Mouse (Mus musculus) megakaryocyte progenitor cell, adult 5-6 weeks (primary cell): Measurements from ENCODE around the gene Brca1. TPM values are rescaled to one million over a fixed set of nuclear protein-coding genes. Genes with fewer than 3 reads are reported as not detected.
"Not testable (repeated sequence)": the region's sequence is repeated elsewhere in the genome, so short reads cannot be mapped to it uniquely, and the experiment has no call there.

Source experiments
- ATAC-seq: replicated peaks from 2 replicates; pipeline ENCODE4 v1.8.0; 2016; ENCODE audit warnings: mild to moderate bottlenecking, moderate TSS enrichment, inconsistent platforms; ENCODE audit not compliant: poor library complexity
- total RNA-seq, 2 experiments: library from RNA; stranded (forward) in 1 of 2; stranded (reverse) in 1 of 2; fragments of 157-497, 149-512 nt in 1 of 2; fragments of 200-1000 nt in 1 of 2; gene quantifications; 2 replicates each; pipeline versions ENCODE4 v1.2.3 to v1.2.4; 2015 to 2017

The Brca1 gene
- total RNA-seq, 2 experiments from 2014 or later, result 31.4 to 36.0 TPM

DNA sequence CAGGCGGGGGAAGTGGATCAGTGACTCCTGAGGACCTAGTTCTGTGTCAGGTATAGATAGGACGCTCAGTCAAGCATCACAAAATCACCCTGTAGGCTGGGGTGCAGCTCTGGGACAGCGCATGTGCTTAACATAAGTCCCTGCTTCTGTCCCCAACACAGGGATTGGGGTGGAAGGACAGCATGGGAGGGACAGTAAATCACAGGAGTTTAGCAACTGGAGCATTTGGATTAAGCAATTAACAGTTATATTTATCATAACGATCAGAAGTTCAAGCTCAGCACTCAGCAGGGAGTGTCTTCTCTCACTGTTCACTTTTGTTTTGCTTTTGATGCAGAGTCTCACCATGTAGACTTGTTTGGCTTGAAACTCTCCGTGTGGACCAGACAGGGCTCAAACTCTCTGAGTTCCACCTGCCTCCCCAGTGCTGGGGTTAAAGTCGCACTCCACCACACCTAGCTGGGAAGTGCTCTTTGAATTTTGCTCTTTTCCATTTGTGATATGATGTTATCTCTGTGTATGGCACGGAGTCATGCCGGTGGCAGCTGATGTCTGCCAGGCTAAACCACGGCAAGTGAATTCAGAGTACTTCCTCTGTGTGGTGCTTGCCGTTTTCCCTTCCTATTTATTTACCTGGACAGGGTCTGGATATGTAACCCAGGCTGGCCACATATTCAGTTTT, 99.5 kb downstream of the Brca1 start:
- ATAC-seq, result no peak

DNA sequence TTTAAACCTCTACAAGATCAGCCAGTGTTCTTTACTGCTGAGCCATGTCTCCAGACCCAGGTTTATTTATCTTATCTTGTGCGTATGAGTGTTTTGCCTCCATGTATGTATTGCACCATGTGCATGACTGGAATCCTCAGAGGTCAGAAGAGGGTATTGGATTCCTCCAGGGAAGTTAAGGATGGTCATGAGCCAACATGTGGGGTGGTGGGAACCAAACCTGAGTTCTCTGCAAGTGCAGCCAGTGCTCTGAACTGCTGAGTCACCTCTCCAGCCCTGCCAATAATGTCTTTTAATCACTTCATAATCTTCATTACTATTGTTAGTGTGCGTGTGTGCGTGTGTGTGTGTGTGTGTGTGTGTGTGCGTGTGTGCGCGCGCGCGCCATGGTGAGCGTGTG, 100.2 kb downstream of the Brca1 start:
- ATAC-seq, result no peak

GRCm38 (mm10) chr11:101450394-101450793, 101.4 kb downstream of the Brca1 start:
- peak; percentile 51 for ATAC-seq

- ATAC-seq, result not testable (repeated sequence)
Measured at GRCm38 (mm10) chr11:101449596-101449995, 102.2 kb downstream of the Brca1 start.

- 0 out of 2 replicates have a peak, but pooled peaks have one; percentile 18 for ATAC-seq
Measured at GRCm38 (mm10) chr11:101448899-101449298, 102.9 kb downstream of the Brca1 start.

- peak; percentile 84 for ATAC-seq
Measured at GRCm38 (mm10) chr11:101448274-101448746, 103.4 kb downstream of the Brca1 start, which contains the start of gene Ifi35. Gene Ifi35, plus strand, starts transcription at chr11:101448407.

GRCm38 (mm10) chr11:101447786-101448185, 104.0 kb downstream of the Brca1 start:
- no peak for ATAC-seq

DNA sequence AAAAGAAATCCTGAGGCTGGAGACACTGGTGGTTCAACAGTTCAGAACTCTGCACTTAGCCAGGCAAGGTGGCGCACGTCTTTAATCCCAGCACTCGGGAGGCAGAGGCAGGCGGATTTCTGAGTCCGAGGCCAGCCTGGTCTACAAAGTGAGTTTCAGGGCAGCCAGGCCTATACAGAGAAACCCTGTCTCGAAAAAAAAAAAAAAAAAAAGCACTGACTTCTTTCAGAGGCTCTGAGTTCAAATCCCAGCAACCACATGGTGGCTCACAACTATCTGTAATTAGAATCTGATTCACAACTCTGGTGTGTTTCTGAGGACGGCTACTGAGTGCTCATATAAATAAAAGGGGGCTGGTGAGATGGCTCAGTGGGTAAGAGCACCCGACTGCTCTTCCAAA, 104.9 kb downstream of the Brca1 start:
- ATAC-seq, result not testable (repeated sequence)

DNA sequence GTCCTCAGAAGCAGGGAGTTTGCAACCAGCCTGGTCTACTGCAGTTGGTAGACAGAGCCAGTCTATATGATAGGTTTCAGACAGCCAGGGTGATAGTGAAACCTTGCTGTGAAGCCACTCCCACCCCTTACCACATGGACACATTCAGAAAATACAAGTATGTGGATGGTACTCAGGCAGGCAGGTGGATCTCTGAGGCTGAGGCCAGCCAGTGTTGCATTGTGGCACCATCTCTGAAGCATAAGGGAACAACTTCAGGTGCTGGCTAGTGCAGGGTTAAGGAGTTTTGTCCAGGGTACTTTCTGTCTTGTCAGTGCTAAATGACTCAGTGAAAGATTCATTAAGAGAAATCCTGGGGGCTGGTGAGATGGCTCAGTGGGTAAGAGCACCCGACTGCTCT, 105.4 kb downstream of the Brca1 start:
- no peak for ATAC-seq

DNA sequence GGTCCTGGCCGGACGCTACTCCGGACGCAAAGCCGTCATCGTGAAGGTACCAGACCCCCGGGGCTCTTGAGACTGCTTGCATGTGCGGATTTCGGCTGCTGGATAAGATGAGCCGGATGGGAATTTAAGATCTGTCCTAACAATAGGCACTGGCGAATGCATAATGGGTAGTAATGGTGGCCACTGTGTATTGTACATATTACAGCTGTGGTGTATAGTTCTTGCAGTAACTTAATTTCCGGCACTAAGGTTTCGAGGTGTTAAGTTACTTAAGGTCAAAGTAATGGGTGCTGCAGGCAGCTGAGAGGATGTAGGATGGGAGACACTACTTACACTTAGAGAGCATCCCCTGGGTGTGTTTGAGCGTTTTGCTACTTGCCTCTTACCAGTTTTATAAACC, 109.0 kb downstream of the Brca1 start:
- no peak for ATAC-seq

DNA sequence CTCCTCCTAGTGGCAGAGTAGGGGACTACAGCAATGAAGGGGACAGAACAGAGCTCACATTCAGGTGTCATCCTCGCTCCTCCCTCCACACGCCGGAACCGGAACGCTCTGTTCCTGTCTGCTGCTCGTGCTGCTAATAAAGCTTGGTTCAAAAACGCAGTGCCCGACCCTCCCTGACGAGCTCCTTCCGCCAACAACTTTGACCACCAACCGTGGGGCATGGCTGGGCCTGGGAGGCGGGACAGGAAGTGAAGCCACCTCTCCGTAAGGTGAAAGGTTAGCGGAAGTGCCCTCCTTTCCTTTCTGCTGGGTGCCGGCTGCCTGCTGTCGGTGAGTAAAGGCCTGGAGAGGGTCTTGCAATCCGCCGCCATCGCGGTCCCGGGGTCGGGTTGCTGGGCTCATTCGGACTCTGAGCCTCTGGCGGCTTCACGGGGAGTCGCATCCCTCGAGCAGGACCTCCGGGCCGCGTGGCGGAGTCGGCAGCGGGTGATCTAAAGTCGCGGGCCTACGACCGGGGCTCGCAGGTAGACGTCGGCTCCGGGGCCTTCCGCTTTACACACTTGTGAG, 109.5 kb downstream of the Brca1 start, which contains the start of gene Rpl27:
Gene Rpl27, plus strand, starts transcription at position 172 of the 567 bp plus-strand sequence.
- peak; percentile 96 for ATAC-seq

DNA sequence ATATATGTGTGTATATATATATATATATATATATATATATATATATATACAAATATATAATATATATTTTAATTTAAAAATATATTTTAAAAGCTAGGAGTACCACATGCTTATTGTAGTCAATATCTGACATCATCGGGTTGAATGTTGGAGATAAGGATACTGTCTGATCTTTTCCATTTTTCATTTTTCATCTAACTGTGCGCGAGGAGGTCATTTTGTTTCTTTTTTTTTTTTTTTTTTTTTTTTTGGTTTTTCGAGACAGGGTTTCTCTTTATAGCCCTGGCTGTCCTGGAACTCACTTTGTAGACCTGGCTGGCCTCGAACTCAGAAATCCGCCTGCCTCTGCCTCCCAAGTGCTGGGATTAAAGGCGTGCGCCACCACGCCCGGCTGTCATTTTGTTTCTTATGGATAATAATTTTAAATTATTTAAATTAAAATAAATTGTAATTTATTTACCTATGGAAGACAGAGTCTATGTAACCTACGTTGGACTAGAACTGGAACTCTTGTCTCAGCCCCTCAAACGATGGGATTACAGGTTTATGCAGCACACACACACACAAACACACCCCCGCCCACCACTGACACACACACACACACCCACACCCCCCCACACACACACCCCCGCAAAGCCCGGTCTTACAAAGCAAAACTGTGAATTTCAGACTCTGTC, 110.2 kb downstream of the Brca1 start:
- ATAC-seq, result not testable (repeated sequence)

Other genes with a start within 250 kb of the Brca1 start
- gene Becn1, start 249.7 kb downstream of the Brca1 start, total RNA-seq (2015), result 49.8 and 61.2 TPM in 2 replicates
- gene Becn1, start 249.7 kb downstream of the Brca1 start, total RNA-seq (2017), result 161 and 166 TPM in 2 replicates
- 208 and 220 TPM in 2 replicates for gene Psme3, start 235.7 kb downstream of the Brca1 start, total RNA-seq (2015)
- 116 and 120 TPM in 2 replicates for gene Psme3, start 235.7 kb downstream of the Brca1 start, total RNA-seq (2017)
- 1.5 and 2.0 TPM in 2 replicates for gene Aoc2, start 226.9 kb downstream of the Brca1 start, total RNA-seq (2015)
- 0.75 and 1.6 TPM in 2 replicates for gene Aoc2, start 226.9 kb downstream of the Brca1 start, total RNA-seq (2017)
- gene Aoc3, start 221.3 kb downstream of the Brca1 start, total RNA-seq (2015), result 0.15 and 0.29 TPM in 2 replicates
- gene Aoc3, start 221.3 kb downstream of the Brca1 start, total RNA-seq (2017), result not detected in 2 replicates
- gene G6pc, start 184.4 kb downstream of the Brca1 start, total RNA-seq (2015), result not detected in 2 replicates
- not detected in 2 replicates for gene G6pc, start 184.4 kb downstream of the Brca1 start, total RNA-seq (2017)
- gene Aarsd1, start 134.3 kb downstream of the Brca1 start, total RNA-seq (2015), result 41.4 and 52.1 TPM in 2 replicates
- 77.8 and 79.3 TPM in 2 replicates for gene Aarsd1, start 134.3 kb downstream of the Brca1 start, total RNA-seq (2017)
- 3.9 and 5.4 TPM in 2 replicates for gene Gm27029, start 127.2 kb downstream of the Brca1 start, total RNA-seq (2015)
- 0.25 and 1.6 TPM in 2 replicates for gene Gm27029, start 127.2 kb downstream of the Brca1 start, total RNA-seq (2017)
- 3.3 and 4.1 TPM in 2 replicates for gene Rundc1, start 126.9 kb downstream of the Brca1 start, total RNA-seq (2015)
- 4.5 and 4.7 TPM in 2 replicates for gene Rundc1, start 126.9 kb downstream of the Brca1 start, total RNA-seq (2017)
- 0.17 and 0.42 TPM in 2 replicates for gene Ptges3l, start 126.6 kb downstream of the Brca1 start, total RNA-seq (2015)
- 0.71 and 4.1 TPM in 2 replicates for gene Ptges3l, start 126.6 kb downstream of the Brca1 start, total RNA-seq (2017)
- gene Rpl27, start 109.7 kb downstream of the Brca1 start, total RNA-seq (2015), result 500 and 587 TPM in 2 replicates
- gene Rpl27, start 109.7 kb downstream of the Brca1 start, total RNA-seq (2017), result 3,389 and 3,728 TPM in 2 replicates
- 27.2 and 31.7 TPM in 2 replicates for gene Ifi35, start 103.5 kb downstream of the Brca1 start, total RNA-seq (2015)
- gene Ifi35, start 103.5 kb downstream of the Brca1 start, total RNA-seq (2017), result 31.1 and 32.6 TPM in 2 replicates
- gene Rnd2, start 87.0 kb downstream of the Brca1 start, total RNA-seq (2015), result 2.0 and 3.9 TPM in 2 replicates
- gene Rnd2, start 87.0 kb downstream of the Brca1 start, total RNA-seq (2017), result 1.00 and 3.9 TPM in 2 replicates
- 83.6 and 92.8 TPM in 2 replicates for gene Vat1, start 85.7 kb downstream of the Brca1 start, total RNA-seq (2015)
- gene Vat1, start 85.7 kb downstream of the Brca1 start, total RNA-seq (2017), result 47.9 and 50.0 TPM in 2 replicates
- 28.1 and 33.7 TPM in 2 replicates for gene Nbr1, start 194 bp upstream of the Brca1 start, total RNA-seq (2015)
- gene Nbr1, start 194 bp upstream of the Brca1 start, total RNA-seq (2017), result 40.9 and 46.7 TPM in 2 replicates
- gene Tmem106a, start 30.3 kb upstream of the Brca1 start, total RNA-seq (2015), result 2.7 and 3.7 TPM in 2 replicates
- gene Tmem106a, start 30.3 kb upstream of the Brca1 start, total RNA-seq (2017), result 1.2 and 5.0 TPM in 2 replicates
- not detected in 2 replicates for gene Gm11634, start 47.3 kb upstream of the Brca1 start, total RNA-seq (2015)
- gene Gm11634, start 47.3 kb upstream of the Brca1 start, total RNA-seq (2017), result not detected in 2 replicates
- gene Rdm1, start 75.2 kb upstream of the Brca1 start, total RNA-seq (2015), result 9.8 and 12.7 TPM in 2 replicates
- gene Rdm1, start 75.2 kb upstream of the Brca1 start, total RNA-seq (2017), result 13.2 and 13.7 TPM in 2 replicates
- 1.1 and 1.9 TPM in 2 replicates for gene Arl4d, start 113.6 kb upstream of the Brca1 start, total RNA-seq (2015)
- gene Arl4d, start 113.6 kb upstream of the Brca1 start, total RNA-seq (2017), result 0.75 and 1.0 TPM in 2 replicates
- gene Dhx8, start 181.0 kb upstream of the Brca1 start, total RNA-seq (2015), result 21.3 and 23.3 TPM in 2 replicates
- 26.1 and 33.5 TPM in 2 replicates for gene Dhx8, start 181.0 kb upstream of the Brca1 start, total RNA-seq (2017)
- gene Etv4, start 233.4 kb upstream of the Brca1 start, total RNA-seq (2015), result 0.05 TPM in 1 of 2 replicates, not detected in the other
- not detected in 2 replicates for gene Etv4, start 233.4 kb upstream of the Brca1 start, total RNA-seq (2017)